Mouse (Mus musculus): Measurements from ENCODE around the gene Ccr1. TPM values are rescaled to one million over a fixed set of nuclear protein-coding genes. Genes with fewer than 3 reads are reported as not detected.

Gene Ccr1
- polyA plus RNA-seq, 1 experiment from 2014 or later, result 2.8 TPM

DNA sequence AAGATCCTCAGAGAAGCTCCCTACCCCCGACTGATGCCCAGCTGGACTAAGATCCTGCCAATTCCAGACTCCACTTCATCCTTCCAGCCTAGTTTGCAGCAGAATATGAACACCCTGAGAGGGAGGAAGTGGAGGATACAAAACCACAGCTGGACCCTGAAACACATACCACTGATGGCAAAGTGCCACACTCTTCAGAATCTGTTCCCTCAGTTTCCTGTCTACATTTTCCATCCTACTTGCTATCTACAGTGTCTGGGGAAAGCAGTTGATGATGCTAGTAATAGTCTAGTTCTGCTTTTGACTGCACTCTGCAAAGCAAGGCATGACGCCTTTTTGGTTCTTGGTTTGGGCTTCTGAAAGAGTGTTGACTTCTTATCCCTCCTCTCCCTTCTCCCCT lies 27.2 kb downstream of the Ccr1 start:
- H3K27me3 ChIP-seq (ENCODE audit: insufficient read depth, low read length), result no peaks in the 10 kb centered on the region
- no peak overlapping the region for H3K27ac ChIP-seq
- peak; percentile 55 for DNase-seq (ENCODE audit: low spot score)
- no peaks in the 10 kb centered on the region for H3K4me1 ChIP-seq (replicated peaks; ENCODE audit: insufficient read depth, low read length)
- no peak overlapping the region for H3K4me2 ChIP-seq (ENCODE audit: low read length)
- H3K9ac ChIP-seq (ENCODE audit: low read depth, low read length), result no peak overlapping the region
- WGBS, result 74% methylated on average over 2 of the region's 2 CpGs
- no peak for TF ChIP-seq CTCF (IDR thresholded peaks at IDR 0.05; ENCODE audit: low read depth)
- H3K9me3 ChIP-seq (replicated peaks; ENCODE audit: low read length), result no peaks in the 10 kb centered on the region
- no peaks in the 10 kb centered on the region for H3K36me3 ChIP-seq (ENCODE audit: insufficient read depth, low read length)
- ATAC-seq (replicated peaks; ENCODE audit: low FRiP score, low read depth), result no peak
- H3K4me3 ChIP-seq (replicated peaks; ENCODE audit: low read depth, low read length), result no peak overlapping the region

DNA sequence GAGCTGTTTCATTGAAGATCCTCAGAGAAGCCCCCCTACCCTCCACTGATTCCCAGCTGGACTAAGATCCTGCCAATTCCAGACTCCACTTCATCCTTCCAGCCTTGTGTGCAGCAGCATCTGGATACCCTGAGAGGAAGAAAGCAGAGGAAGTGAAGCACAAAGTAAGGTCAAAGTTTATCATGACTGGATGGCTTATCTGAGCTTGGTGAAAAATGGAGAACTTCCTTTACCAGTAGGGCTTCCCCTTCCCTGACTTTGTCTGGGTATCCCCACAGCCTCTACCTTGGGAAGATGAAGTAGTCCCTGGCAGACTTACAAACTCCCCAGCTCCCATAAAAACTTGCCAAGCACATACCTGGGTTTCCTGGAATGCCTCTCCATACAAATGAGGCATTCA lies 27.9 kb downstream of the Ccr1 start:
- no peaks in the 10 kb centered on the region for H3K36me3 ChIP-seq (ENCODE audit: insufficient read depth, low read length)
- TF ChIP-seq CTCF (IDR thresholded peaks at IDR 0.05; ENCODE audit: low read depth), result no peak
- no peak overlapping the region for H3K27ac ChIP-seq
- ATAC-seq (replicated peaks; ENCODE audit: low FRiP score, low read depth) (no peak), DNase-seq (ENCODE audit: low spot score) (peak; percentile 27)
- no peak overlapping the region for H3K9ac ChIP-seq (ENCODE audit: low read depth, low read length)
- no peak overlapping the region for H3K4me2 ChIP-seq (ENCODE audit: low read length)
- H3K9me3 ChIP-seq (replicated peaks; ENCODE audit: low read length), result no peaks in the 10 kb centered on the region
- no peaks in the 10 kb centered on the region for H3K27me3 ChIP-seq (ENCODE audit: insufficient read depth, low read length)
- no peaks in the 10 kb centered on the region for H3K4me1 ChIP-seq (replicated peaks; ENCODE audit: insufficient read depth, low read length)
- H3K4me3 ChIP-seq (replicated peaks; ENCODE audit: low read depth, low read length), result no peak overlapping the region

DNA sequence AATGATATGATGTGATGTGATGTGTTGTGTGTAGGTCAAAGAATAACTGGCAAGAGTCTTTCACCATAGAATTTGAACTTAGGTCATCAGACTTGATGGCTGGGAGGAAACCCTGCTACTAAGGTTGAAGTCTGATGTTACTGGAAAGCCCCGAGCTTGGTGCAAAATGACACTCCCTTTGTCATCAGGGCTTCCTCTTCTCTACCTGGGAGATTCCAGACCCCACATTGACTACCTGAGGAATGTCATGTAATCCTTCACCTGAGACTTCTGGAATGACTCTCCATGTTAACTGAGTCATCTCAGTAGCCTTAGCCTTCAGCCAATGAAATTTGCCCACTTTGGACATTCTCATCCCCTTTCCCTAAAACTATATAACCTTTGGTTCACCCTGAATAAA lies 28.3 kb downstream of the Ccr1 start:
- Histone ChIP-seq H3K9me3 (replicated peaks; ENCODE audit: low read length) (no peaks in the 10 kb centered on the region), H3K27ac (no peak overlapping the region), H3K4me3 (replicated peaks; ENCODE audit: low read depth, low read length) (no peak overlapping the region), H3K9ac (ENCODE audit: low read depth, low read length) (no peak overlapping the region), H3K4me1 (replicated peaks; ENCODE audit: insufficient read depth, low read length) (no peaks in the 10 kb centered on the region), H3K4me2 (ENCODE audit: low read length) (no peak overlapping the region), H3K27me3 (ENCODE audit: insufficient read depth, low read length) (no peaks in the 10 kb centered on the region), H3K36me3 (ENCODE audit: insufficient read depth, low read length) (no peaks in the 10 kb centered on the region)
- no peak for TF ChIP-seq CTCF (IDR thresholded peaks at IDR 0.05; ENCODE audit: low read depth)
- ATAC-seq (replicated peaks; ENCODE audit: low FRiP score, low read depth) (no peak), DNase-seq (ENCODE audit: low spot score) (no peak)
- 48% methylated on average over 1 of the region's 1 CpGs for WGBS

DNA sequence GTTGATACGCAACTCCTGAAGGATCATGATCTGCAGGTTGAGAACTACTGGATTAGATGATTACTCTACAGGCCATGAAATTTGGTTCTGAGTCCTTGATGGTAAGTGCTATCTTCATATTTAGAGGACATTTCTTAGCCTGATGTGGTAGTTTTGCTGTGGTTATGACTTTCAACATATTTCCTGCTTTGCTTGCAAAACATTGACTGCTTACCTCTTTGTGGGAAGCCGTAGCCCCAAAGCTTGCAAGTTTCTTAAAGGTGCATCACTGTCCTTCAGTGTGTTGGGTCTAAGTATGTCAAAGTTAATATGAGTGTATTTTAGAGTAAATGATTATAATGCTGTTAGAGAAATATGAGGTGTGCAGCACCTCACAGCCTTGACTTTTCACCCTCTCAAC lies 30.5 kb downstream of the Ccr1 start:
- Histone ChIP-seq H3K4me1 (replicated peaks; ENCODE audit: insufficient read depth, low read length) (no peaks in the 10 kb centered on the region), H3K4me3 (replicated peaks; ENCODE audit: low read depth, low read length) (no peak overlapping the region), H3K9ac (ENCODE audit: low read depth, low read length) (no peak overlapping the region), H3K9me3 (replicated peaks; ENCODE audit: low read length) (no peaks in the 10 kb centered on the region), H3K4me2 (ENCODE audit: low read length) (no peak overlapping the region), H3K36me3 (ENCODE audit: insufficient read depth, low read length) (no peaks in the 10 kb centered on the region), H3K27ac (no peak overlapping the region), H3K27me3 (ENCODE audit: insufficient read depth, low read length) (no peaks in the 10 kb centered on the region)
- no peak for DNase-seq (ENCODE audit: low spot score)
- no peak for ATAC-seq (replicated peaks; ENCODE audit: low FRiP score, low read depth)
- TF ChIP-seq CTCF (IDR thresholded peaks at IDR 0.05; ENCODE audit: low read depth), result no peak
- WGBS, result 93% methylated on average over 2 of the region's 2 CpGs

DNA sequence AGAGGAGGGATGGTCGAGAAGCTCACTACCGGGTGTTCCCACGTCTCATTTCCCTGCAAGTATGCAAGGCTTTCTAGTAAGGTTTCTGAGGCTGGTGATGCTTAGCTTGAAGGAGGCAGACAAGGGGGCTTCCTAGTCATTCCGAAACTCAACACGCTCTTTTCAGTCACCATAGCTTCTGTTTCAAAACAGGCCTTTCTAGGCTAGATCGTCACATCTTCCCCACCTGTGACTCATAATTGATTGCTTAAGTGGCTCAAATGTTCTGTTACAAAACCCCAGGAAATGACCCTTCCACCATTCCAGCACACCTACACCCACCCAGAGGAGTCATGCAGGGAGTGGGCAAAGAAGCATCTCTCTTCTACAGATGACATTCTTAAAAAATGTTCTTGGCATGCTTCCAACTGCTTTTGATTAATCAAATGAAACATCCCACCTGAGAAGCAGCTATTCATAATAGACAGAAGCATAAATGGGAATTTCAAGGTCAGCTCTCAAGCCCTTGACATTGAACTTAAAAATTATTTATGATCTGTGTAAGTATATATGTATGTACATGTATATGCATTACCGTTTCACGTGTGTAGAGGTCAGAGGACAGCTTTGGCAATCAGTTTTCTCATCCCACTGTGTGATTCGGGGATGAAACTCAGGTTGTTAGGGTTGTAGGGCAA lies 31.8 kb downstream of the Ccr1 start:
- H3K4me2 ChIP-seq (ENCODE audit: low read length), result no peak overlapping the region
- no peaks in the 10 kb centered on the region for H3K36me3 ChIP-seq (ENCODE audit: insufficient read depth, low read length)
- no peak overlapping the region for H3K9ac ChIP-seq (ENCODE audit: low read depth, low read length)
- ATAC-seq (replicated peaks; ENCODE audit: low FRiP score, low read depth), result no peak
- no peaks in the 10 kb centered on the region for H3K4me1 ChIP-seq (replicated peaks; ENCODE audit: insufficient read depth, low read length)
- 73% methylated on average over 9 of the region's 9 CpGs for WGBS
- no peak for DNase-seq (ENCODE audit: low spot score)
- no peaks in the 10 kb centered on the region for H3K9me3 ChIP-seq (replicated peaks; ENCODE audit: low read length)
- no peak overlapping the region for H3K4me3 ChIP-seq (replicated peaks; ENCODE audit: low read depth, low read length)
- no peak for TF ChIP-seq CTCF (IDR thresholded peaks at IDR 0.05; ENCODE audit: low read depth)
- H3K27ac ChIP-seq, result no peak overlapping the region
- no peaks in the 10 kb centered on the region for H3K27me3 ChIP-seq (ENCODE audit: insufficient read depth, low read length)

DNA sequence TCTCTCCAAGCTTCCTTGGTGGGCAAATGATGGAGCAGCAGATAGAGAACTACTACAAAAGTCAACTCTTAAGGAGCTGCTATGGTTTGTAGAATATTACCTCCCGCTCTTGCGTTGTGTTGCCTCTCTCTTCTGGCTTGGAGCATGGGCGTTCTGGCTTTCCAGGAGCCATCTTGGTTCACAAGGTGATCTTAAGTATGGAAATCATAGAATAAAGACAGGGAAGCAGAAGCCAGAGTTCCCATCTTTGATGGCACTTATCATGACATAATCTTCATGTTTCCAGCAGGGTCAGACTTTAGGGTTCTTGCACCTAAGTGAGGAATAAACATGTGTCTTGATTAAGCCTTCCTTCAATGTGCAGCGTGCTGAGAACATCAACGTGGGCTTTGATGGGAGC lies 32.7 kb downstream of the Ccr1 start:
- no peaks in the 10 kb centered on the region for H3K9me3 ChIP-seq (replicated peaks; ENCODE audit: low read length)
- H3K36me3 ChIP-seq (ENCODE audit: insufficient read depth, low read length), result no peaks in the 10 kb centered on the region
- H3K4me3 ChIP-seq (replicated peaks; ENCODE audit: low read depth, low read length), result no peak overlapping the region
- no peaks in the 10 kb centered on the region for H3K4me1 ChIP-seq (replicated peaks; ENCODE audit: insufficient read depth, low read length)
- TF ChIP-seq CTCF (IDR thresholded peaks at IDR 0.05; ENCODE audit: low read depth), result no peak
- H3K4me2 ChIP-seq (ENCODE audit: low read length), result no peak overlapping the region
- H3K27ac ChIP-seq, result no peak overlapping the region
- WGBS, result 94% methylated on average over 5 of the region's 5 CpGs
- no peaks in the 10 kb centered on the region for H3K27me3 ChIP-seq (ENCODE audit: insufficient read depth, low read length)
- DNase-seq (ENCODE audit: low spot score) (no peak), ATAC-seq (replicated peaks; ENCODE audit: low FRiP score, low read depth) (no peak)
- no peak overlapping the region for H3K9ac ChIP-seq (ENCODE audit: low read depth, low read length)

DNA sequence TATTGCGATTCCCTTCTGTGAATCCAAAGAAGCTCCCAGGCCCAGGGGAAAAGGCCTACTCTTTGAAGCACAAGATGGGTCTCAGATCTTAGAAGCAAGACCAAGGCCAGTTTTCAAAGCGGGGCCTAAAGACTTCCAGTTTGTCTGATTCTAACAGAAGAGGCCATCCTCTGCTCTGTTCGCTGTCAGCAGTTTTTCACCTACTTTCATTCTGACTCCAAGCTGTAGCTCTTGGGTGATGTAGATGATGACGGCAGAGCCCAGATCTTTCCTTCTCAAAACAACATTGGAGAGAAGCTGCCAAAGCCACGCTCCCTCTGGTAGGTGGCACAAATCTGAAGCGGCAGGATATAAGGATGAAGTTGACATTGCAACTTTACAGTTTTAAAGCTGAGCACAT lies 33.1 kb downstream of the Ccr1 start:
- no peak overlapping the region for H3K9ac ChIP-seq (ENCODE audit: low read depth, low read length)
- DNase-seq (ENCODE audit: low spot score) (no peak), ATAC-seq (replicated peaks; ENCODE audit: low FRiP score, low read depth) (no peak)
- H3K4me3 ChIP-seq (replicated peaks; ENCODE audit: low read depth, low read length), result no peak overlapping the region
- no peak overlapping the region for H3K4me2 ChIP-seq (ENCODE audit: low read length)
- 91% methylated on average over 6 of the region's 6 CpGs for WGBS
- H3K9me3 ChIP-seq (replicated peaks; ENCODE audit: low read length), result no peaks in the 10 kb centered on the region
- H3K27me3 ChIP-seq (ENCODE audit: insufficient read depth, low read length), result no peaks in the 10 kb centered on the region
- no peaks in the 10 kb centered on the region for H3K36me3 ChIP-seq (ENCODE audit: insufficient read depth, low read length)
- H3K4me1 ChIP-seq (replicated peaks; ENCODE audit: insufficient read depth, low read length), result no peaks in the 10 kb centered on the region
- H3K27ac ChIP-seq, result no peak overlapping the region
- TF ChIP-seq CTCF (IDR thresholded peaks at IDR 0.05; ENCODE audit: low read depth), result no peak
